Mouse (Mus musculus): ENCODE data around the gene Mrpl4. TPM values are rescaled to one million over a fixed set of nuclear protein-coding genes. Genes with fewer than 3 reads are reported as not detected.
"Not testable (repeated sequence)": the region's sequence is repeated elsewhere in the genome, so short reads cannot be mapped to it uniquely, and the experiment has no call there.

Mrpl4 gene
- polyA plus RNA-seq, 1 experiment from 2014 or later: 129 TPM

GRCm38 (mm10) chr9:21010939-21011541, 8.5 kb downstream of the Mrpl4 start:
- H3K9ac ChIP-seq; H3K4me2 ChIP-seq; H3K27me3 ChIP-seq (replicated peaks); ATAC-seq (ENCODE audit: insufficient read depth, low FRiP score, low read depth); H3K27ac ChIP-seq; H3K9me3 ChIP-seq; H3K4me3 ChIP-seq (replicated peaks): not testable (repeated sequence)
- peaks cover 19% of the 10 kb centered on the region for H3K4me1 ChIP-seq
- peaks cover 21% of the 10 kb centered on the region for H3K36me3 ChIP-seq
- 67% methylated on average over 9 of the region's 9 CpGs for WGBS

GRCm38 (mm10) chr9:21011846-21012312, 9.3 kb downstream of the Mrpl4 start:
- 37% methylated on average over 5 of the region's 5 CpGs for WGBS
- Histone ChIP-seq H3K27ac (peak overlapping the region; percentile 59), H3K9ac (no peak overlapping the region), H3K9me3 (no peaks in the 10 kb centered on the region), H3K4me3 (replicated peaks) (no peak overlapping the region), H3K4me2 (no peak overlapping the region), H3K4me1 (peaks cover 26% of the 10 kb centered on the region), H3K36me3 (peaks cover 14% of the 10 kb centered on the region), H3K27me3 (replicated peaks) (0 out of 2 replicates have a peak, but pooled peaks cover 11% of the 10 kb centered on the region)
- ATAC-seq (ENCODE audit: insufficient read depth, low FRiP score, low read depth): no peak

DNA sequence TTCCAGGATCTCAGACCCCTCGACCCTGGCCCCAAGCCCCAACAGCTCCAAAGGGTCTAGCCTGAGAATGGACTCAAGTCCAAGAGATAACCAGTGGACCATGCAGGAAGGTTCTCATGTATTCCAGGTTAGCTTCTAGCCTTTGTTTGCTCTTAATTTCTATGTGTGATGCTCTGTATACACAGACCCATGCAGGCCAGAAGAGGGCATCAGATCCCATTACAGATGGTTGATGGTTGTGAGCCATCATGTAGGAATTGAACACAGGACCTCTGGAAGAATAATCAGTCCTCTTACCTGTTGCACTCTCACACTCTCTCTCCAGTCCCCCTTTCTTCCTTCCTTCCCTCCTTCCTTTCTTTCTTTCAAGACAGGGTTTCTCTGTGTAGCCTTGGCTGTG, 9.8 kb downstream of the Mrpl4 start:
- no peak overlapping the region for H3K4me2 ChIP-seq
- H3K36me3 ChIP-seq: peaks cover 10% of the 10 kb centered on the region
- WGBS: 38% methylated on average over 1 of the region's 1 CpGs
- ATAC-seq (ENCODE audit: insufficient read depth, low FRiP score, low read depth): no peak
- H3K4me1 ChIP-seq: peaks cover 31% of the 10 kb centered on the region
- no peak overlapping the region for H3K4me3 ChIP-seq (replicated peaks)
- H3K9me3 ChIP-seq: no peaks in the 10 kb centered on the region
- peaks cover 15% of the 10 kb centered on the region; the same call in 1 of the 2 replicates for H3K27me3 ChIP-seq (replicated peaks)
- H3K9ac ChIP-seq: no peak overlapping the region
- peak overlapping the region; percentile 59 for H3K27ac ChIP-seq

DNA sequence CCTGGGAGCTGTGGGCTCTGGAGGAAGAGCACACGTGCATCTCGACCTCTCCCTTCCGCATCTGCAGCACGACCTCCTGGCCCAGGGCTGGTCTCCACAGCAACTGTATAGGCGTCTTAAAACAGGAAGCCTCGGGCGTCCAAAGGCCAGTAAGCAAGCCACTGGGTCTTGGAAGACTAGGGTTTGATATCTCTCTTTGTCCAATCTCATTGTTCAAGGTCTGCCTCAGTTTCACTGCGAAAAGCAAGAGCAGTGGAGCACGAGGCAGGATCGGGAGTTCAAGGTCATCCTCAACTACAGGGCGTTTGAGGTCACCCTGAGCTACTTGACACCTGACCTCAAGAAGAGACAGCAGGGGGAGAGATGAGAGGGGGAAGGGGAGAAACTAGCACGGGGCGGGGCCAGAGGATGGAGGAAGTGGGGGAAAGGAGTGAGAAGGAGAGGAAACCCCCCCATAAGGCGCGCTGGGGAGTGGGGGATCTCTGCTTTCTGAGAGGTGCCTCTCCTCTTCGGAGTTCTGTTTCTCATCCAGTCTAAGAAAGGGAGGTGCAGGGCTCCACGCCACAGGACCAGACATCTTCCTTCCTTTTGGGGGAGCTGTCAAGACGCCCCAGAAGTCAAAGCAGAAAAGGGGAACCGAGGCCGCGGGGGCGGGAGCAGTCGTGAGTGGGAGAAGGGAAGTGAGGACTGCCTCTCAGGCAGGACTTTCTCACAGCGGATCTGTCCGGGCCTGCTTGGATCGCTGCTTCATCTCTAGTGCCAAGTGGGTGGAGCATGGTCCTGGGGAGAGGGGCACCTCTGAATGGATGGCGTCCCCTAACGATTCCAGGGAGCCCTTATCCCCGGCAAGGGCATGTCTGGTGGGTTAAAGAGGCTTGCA, 12.4 kb downstream of the Mrpl4 start:
- Histone ChIP-seq H3K4me3 (replicated peaks) (peak overlapping the region; percentile 46), H3K9ac (no peak overlapping the region), H3K27ac (peak overlapping the region; percentile 55), H3K27me3 (replicated peaks) (peaks cover 18% of the 10 kb centered on the region; the same call in 1 of the 2 replicates), H3K4me2 (peak overlapping the region; percentile 72), H3K4me1 (peaks cover 34% of the 10 kb centered on the region), H3K9me3 (no peaks in the 10 kb centered on the region), H3K36me3 (no peaks in the 10 kb centered on the region)
- WGBS: 5% methylated on average over 29 of the region's 29 CpGs
- peak; percentile 64; the same call in 1 of the 2 replicates for ATAC-seq (ENCODE audit: insufficient read depth, low FRiP score, low read depth)

- 1% methylated on average over 30 of the region's 30 CpGs for WGBS
- Histone ChIP-seq H3K9ac (no peak within 1 kb of the TSS), H3K4me1 (peaks cover 34% of the 10 kb centered on the region), H3K9me3 (no peaks in the 10 kb centered on the region), H3K4me2 (peak within 1 kb of the TSS; percentile 72), H3K36me3 (no peaks in the 10 kb centered on the region), H3K27ac (peak within 1 kb of the TSS; percentile 55), H3K27me3 (replicated peaks) (peaks cover 18% of the 10 kb centered on the region; the same call in 1 of the 2 replicates), H3K4me3 (replicated peaks) (peak within 1 kb of the TSS; percentile 46)
- ATAC-seq (ENCODE audit: insufficient read depth, low FRiP score, low read depth): peak; percentile 45; the same call in 1 of the 2 replicates
These were observed 13.1 kb downstream of the Mrpl4 start, which contains the start of gene Icam1 for GRCm38 (mm10) chr9:21015571-21016130. Icam1 (plus strand) TSS chr9:21015985.

DNA sequence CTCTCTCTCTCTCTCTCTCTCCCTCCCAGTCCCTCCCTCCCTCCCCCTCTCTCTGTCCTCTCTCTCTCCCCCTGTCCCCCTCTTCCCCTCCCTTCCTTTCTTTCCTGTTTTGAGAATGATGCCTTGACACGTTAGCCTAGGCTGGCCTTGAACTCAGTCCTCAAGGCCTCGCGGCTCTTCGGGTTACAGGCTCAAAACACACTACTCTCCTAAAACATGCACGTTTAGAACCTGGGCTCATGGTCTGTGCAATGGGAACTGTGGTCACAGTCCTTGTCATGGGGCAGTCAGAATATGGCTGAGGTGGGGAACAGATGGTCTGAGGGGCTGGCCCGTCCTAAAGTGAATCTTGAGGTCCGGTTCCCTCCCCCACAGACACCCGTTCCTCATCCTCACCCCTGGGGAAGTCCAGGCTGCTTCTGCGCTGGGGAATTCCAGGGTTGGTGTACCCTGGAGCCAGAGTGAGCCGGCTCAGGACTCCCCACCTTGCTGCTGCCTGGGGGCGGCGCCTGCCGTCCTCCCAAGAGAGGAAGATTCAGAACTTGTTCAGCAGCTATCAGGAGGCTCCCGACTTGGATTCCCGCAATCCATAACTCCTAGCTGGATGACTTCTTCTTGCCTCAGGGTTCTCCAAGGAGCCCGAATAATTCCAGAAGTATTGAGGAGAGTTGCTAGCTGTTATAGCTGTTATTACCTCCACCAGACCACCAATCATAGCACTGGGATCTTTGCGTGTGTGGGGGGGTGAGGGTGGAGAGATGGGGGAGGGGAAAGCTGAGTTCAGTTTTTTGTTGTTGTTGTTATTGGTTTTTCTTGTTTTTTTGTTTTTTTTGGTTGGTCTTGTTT, 14.0 kb downstream of the Mrpl4 start:
- Histone ChIP-seq H3K27ac (0 out of 2 replicates have a peak overlapping the region, but pooled peaks have one; percentile 55), H3K4me2 (peak overlapping the region; percentile 72), H3K4me3 (replicated peaks) (peak overlapping the region; percentile 46), H3K36me3 (no peaks in the 10 kb centered on the region), H3K4me1 (peaks cover 34% of the 10 kb centered on the region), H3K27me3 (replicated peaks) (peaks cover 18% of the 10 kb centered on the region; the same call in 1 of the 2 replicates), H3K9me3 (no peaks in the 10 kb centered on the region), H3K9ac (no peak overlapping the region)
- WGBS: 7% methylated on average over 17 of the region's 17 CpGs
- no peak for ATAC-seq (ENCODE audit: insufficient read depth, low FRiP score, low read depth)

- Histone ChIP-seq H3K9ac (no peak overlapping the region), H3K9me3 (no peaks in the 10 kb centered on the region), H3K4me1 (peaks cover 31% of the 10 kb centered on the region), H3K4me2 (peak overlapping the region; percentile 72; the same call in 1 of the 2 replicates), H3K27ac (no peak overlapping the region), H3K4me3 (replicated peaks) (peak overlapping the region; percentile 46; the same call in 1 of the 2 replicates), H3K27me3 (replicated peaks) (peaks cover 18% of the 10 kb centered on the region; the same call in 1 of the 2 replicates), H3K36me3 (no peaks in the 10 kb centered on the region)
- 35% methylated on average over 4 of the region's 4 CpGs for WGBS
- no peak for ATAC-seq (ENCODE audit: insufficient read depth, low FRiP score, low read depth)
These were observed 14.6 kb downstream of the Mrpl4 start for GRCm38 (mm10) chr9:21017177-21017575.

- Histone ChIP-seq H3K36me3 (no peaks in the 10 kb centered on the region), H3K27me3 (replicated peaks) (peaks cover 18% of the 10 kb centered on the region; the same call in 1 of the 2 replicates), H3K9me3 (no peaks in the 10 kb centered on the region), H3K4me1 (peaks cover 28% of the 10 kb centered on the region), H3K4me3 (replicated peaks) (no peak overlapping the region), H3K27ac (no peak overlapping the region), H3K9ac (no peak overlapping the region; the same call in 1 of the 2 replicates), H3K4me2 (no peak overlapping the region)
- WGBS: 68% methylated on average over 2 of the region's 2 CpGs
- no peak for ATAC-seq (ENCODE audit: insufficient read depth, low FRiP score, low read depth)
These were observed 16.1 kb downstream of the Mrpl4 start for GRCm38 (mm10) chr9:21018600-21018999.

GRCm38 (mm10) chr9:21021363-21021762, 18.8 kb downstream of the Mrpl4 start:
- no peak overlapping the region for H3K27ac ChIP-seq
- H3K4me3 ChIP-seq (replicated peaks): no peak overlapping the region
- no peaks in the 10 kb centered on the region for H3K9me3 ChIP-seq
- H3K36me3 ChIP-seq: no peaks in the 10 kb centered on the region
- 75% methylated on average over 3 of the region's 3 CpGs for WGBS
- H3K4me1 ChIP-seq: peaks cover 13% of the 10 kb centered on the region
- ATAC-seq (ENCODE audit: insufficient read depth, low FRiP score, low read depth): no peak
- H3K4me2 ChIP-seq: no peak overlapping the region
- peaks cover 13% of the 10 kb centered on the region; the same call in 1 of the 2 replicates for H3K27me3 ChIP-seq (replicated peaks)
- no peak overlapping the region for H3K9ac ChIP-seq

DNA sequence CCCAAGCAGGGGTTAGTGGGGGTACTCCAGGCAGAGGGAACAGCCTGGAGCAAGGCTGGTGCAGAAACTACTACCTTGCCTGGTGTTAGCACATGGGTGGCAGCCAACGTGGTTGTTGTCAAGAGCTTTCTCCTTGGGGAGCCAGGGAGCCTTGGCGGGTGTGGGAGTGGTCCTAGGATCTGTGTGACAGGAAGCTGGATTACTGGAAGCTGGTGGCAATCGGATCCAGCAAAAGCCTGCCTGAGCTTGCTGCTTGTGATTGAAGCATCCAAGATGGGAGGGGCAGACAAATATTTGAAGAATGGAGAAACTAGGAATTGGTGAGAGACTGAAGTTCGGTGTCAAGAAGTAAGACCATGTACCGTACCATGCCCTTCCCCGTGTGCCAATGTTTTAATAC, 19.8 kb downstream of the Mrpl4 start:
- Histone ChIP-seq H3K4me1 (peaks cover 4% of the 10 kb centered on the region; the same call in 1 of the 2 replicates), H3K27ac (no peak overlapping the region), H3K27me3 (replicated peaks) (peaks cover 5% of the 10 kb centered on the region; the same call in 1 of the 2 replicates), H3K4me3 (replicated peaks) (no peak overlapping the region), H3K9me3 (no peaks in the 10 kb centered on the region), H3K4me2 (no peak overlapping the region), H3K36me3 (no peaks in the 10 kb centered on the region), H3K9ac (no peak overlapping the region)
- whole genome bisulfite sequencing: 42% methylated on average over 6 of the region's 6 CpGs
- no peak for ATAC-seq (ENCODE audit: insufficient read depth, low FRiP score, low read depth)

DNA sequence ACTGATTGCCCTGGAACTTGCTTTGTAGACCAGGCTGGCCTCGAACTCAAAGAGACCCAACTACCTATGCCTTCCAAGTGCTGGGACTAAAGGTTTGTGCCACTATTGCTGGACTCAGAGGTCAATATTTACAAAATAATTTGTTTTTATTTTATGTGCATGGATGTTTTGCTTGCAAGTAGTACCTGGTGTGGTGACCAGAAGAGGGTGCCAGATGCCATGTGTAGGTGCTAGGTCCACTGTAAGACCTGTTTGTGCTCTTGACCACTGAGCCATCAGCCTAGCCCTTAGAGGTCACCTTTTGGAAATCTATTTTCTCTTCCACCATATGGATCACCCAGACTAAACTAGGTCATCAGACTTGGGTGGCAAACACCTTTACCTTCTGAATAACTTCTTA, 20.2 kb downstream of the Mrpl4 start:
- Histone ChIP-seq H3K36me3 (no peaks in the 10 kb centered on the region), H3K27ac (no peak overlapping the region)
- WGBS: 85% methylated on average over 1 of the region's 1 CpGs

More for the DNA sequence above, 20.2 kb downstream of the Mrpl4 start:
- H3K4me3 ChIP-seq (replicated peaks): no peak overlapping the region
- 0 out of 2 replicates have a peak, but pooled peaks cover 3% of the 10 kb centered on the region for H3K27me3 ChIP-seq (replicated peaks)
- H3K9me3 ChIP-seq: no peaks in the 10 kb centered on the region
- ATAC-seq (ENCODE audit: insufficient read depth, low FRiP score, low read depth): no peak
- no peak overlapping the region for H3K9ac ChIP-seq
- H3K4me2 ChIP-seq: no peak overlapping the region
- no peaks in the 10 kb centered on the region for H3K4me1 ChIP-seq
